Mouse (Mus musculus) intestine, postnatal 0 days (tissue): ENCODE measurements around the gene Ube2r2. TPM values are rescaled to one million over a fixed set of nuclear protein-coding genes. Genes with fewer than 3 reads are reported as not detected.
A peak's percentile ranks its signal among the peaks of the same experiment; 100 is the strongest.

Source experiments
- ATAC-seq: fragments of 200-750 bp; cut with Nextera tagmentation; 2 replicates; pipeline ENCODE4 v1.8.0; 2017; ENCODE audit warnings: mild to moderate bottlenecking, moderate TSS enrichment, moderate library complexity
- H3K27ac ChIP-seq: fragments of 300-500 bp; sonication (generic); 2 replicates; pipeline ENCODE4 v1.5.1; 2014; ENCODE audit warnings: mild to moderate bottlenecking, low read depth, low read length, moderate library complexity
- H3K27me3 ChIP-seq: fragments of 300-500 bp; sonication (generic); replicated peaks from 2 replicates; pipeline ENCODE4 v1.6.1; 2014; ENCODE audit warnings: low read length, mixed read lengths; ENCODE audit not compliant: control insufficient read depth, insufficient read depth
- H3K36me3 ChIP-seq: fragments of 300-500 bp; sonication (generic); 2 replicates; pipeline ENCODE4 v1.6.1; 2014; ENCODE audit warnings: mild to moderate bottlenecking, moderate library complexity; ENCODE audit not compliant: control insufficient read depth, insufficient read depth
- H3K4me1 ChIP-seq: fragments of 300-500 bp; sonication (generic); replicated peaks from 2 replicates; pipeline ENCODE4 v1.6.1; 2014; ENCODE audit warnings: antibody characterized with exemption, low read length, mixed read lengths; ENCODE audit not compliant: control insufficient read depth, insufficient read depth
- H3K4me2 ChIP-seq: fragments of 300-500 bp; sonication (generic); replicated peaks from 2 replicates; pipeline ENCODE4 v1.6.1; 2014; ENCODE audit warnings: low read depth, mild to moderate bottlenecking, moderate library complexity
- H3K4me3 ChIP-seq: fragments of 300-500 bp; sonication (generic); 2 replicates; pipeline ENCODE4 v1.5.1; 2014; ENCODE audit warnings: low read depth, low read length
- H3K9ac ChIP-seq: fragments of 300-500 bp; sonication (generic); 2 replicates; pipeline ENCODE4 v1.6.1; 2014; ENCODE audit warnings: mild to moderate bottlenecking, low read depth, low read length
- H3K9me3 ChIP-seq: fragments of 300-500 bp; sonication (generic); 2 replicates; pipeline ENCODE4 v1.6.1; 2016; ENCODE audit warnings: mixed run types; ENCODE audit not compliant: control insufficient read depth
- CTCF ChIP-seq: sonication (generic); IDR thresholded peaks from 2 replicates; pipeline ENCODE4 v1.5.1; 2016; ENCODE audit warnings: low read depth, mild to moderate bottlenecking, control low read depth, antibody characterized with exemption, moderate library complexity
- WGBS: fragments of 180-500 bp; shearing (Covaris S2); extraction: QIAGEN DNeasy Blood & Tissue Kit; methylation state at CpG from one replicate; pipeline ENCODE4 v1.1.7; 2014; 5-methylcytosine and 5-hydroxymethylcytosine counted together
- polyA plus RNA-seq: library from polyadenylated mRNA; unstranded; fragments of >200 nt; fragmentation: Nextera tagmentation; extraction: Ambion mirVana; gene quantifications from 2 replicates; pipeline ENCODE4 v1.2.1, GENCODE M21; 2015

Gene Ube2r2
- polyA plus RNA-seq, 1 experiment from 2014 or later: 64.5 TPM

GRCm38 (mm10) chr4:41098577-41098951 lies 37.0 kb upstream of the Ube2r2 start:
- peaks cover 12% of the 10 kb centered on the region; the same call in 1 of the 2 replicates for H3K27me3 ChIP-seq
- H3K9me3 ChIP-seq: no peaks in the 10 kb centered on the region
- H3K9ac ChIP-seq: no peak overlapping the region
- H3K4me1 ChIP-seq: peaks cover 19% of the 10 kb centered on the region
- 7% methylated on average over 11 of the region's 11 CpGs for WGBS
- peak overlapping the region; percentile 74 for H3K4me2 ChIP-seq
- no peak for ATAC-seq
- H3K27ac ChIP-seq: no peak overlapping the region
- no peak for TF ChIP-seq CTCF
- H3K36me3 ChIP-seq: no peaks in the 10 kb centered on the region
- peak overlapping the region; percentile 33; the same call in 1 of the 2 replicates for H3K4me3 ChIP-seq

DNA sequence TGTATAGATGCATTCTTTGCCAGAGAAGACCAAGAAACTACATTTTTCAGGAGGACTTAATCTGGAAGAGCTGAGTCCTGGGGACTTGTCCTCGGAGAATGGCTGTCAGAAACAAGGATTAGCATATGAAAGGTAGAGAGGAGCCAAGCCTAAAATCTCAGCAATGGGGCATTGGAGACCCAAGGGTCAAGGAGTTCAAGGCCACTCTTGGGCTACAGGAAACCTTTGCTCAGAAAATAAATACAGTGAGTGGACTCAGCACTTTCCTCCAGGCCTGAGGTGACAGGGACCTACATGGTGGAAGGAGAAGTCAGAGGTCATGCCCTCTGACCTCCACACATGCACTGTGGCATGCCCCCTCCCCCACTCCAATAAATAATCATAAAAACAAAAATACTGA lies 34.6 kb upstream of the Ube2r2 start:
- peaks cover 12% of the 10 kb centered on the region; the same call in 1 of the 2 replicates for H3K27me3 ChIP-seq
- no peak for TF ChIP-seq CTCF
- H3K4me3 ChIP-seq: no peak overlapping the region
- no peaks in the 10 kb centered on the region for H3K36me3 ChIP-seq
- no peak overlapping the region for H3K9ac ChIP-seq
- no peak overlapping the region for H3K27ac ChIP-seq
- no peak for ATAC-seq
- peaks cover 7% of the 10 kb centered on the region for H3K4me1 ChIP-seq
- no peaks in the 10 kb centered on the region for H3K9me3 ChIP-seq
- no peak overlapping the region for H3K4me2 ChIP-seq
- WGBS: 72% methylated on average over 1 of the region's 1 CpGs

- TF ChIP-seq CTCF: no peak
- no peak overlapping the region for H3K9ac ChIP-seq
- no peak for ATAC-seq
These were observed 32.6 kb upstream of the Ube2r2 start for GRCm38 (mm10) chr4:41102901-41103300.

GRCm38 (mm10) chr4:41107440-41107839 lies 28.1 kb upstream of the Ube2r2 start:
- no peak overlapping the region for H3K27ac ChIP-seq
- no peak overlapping the region for H3K4me3 ChIP-seq
- no peak for ATAC-seq
- H3K9me3 ChIP-seq: no peaks in the 10 kb centered on the region
- no peaks in the 10 kb centered on the region for H3K36me3 ChIP-seq
- H3K4me2 ChIP-seq: no peak overlapping the region
- H3K4me1 ChIP-seq: no peaks in the 10 kb centered on the region
- H3K27me3 ChIP-seq: no peaks in the 10 kb centered on the region
- no peak for TF ChIP-seq CTCF
- H3K9ac ChIP-seq: no peak overlapping the region
- WGBS: 62% methylated on average over 4 of the region's 4 CpGs

More at GRCm38 (mm10) chr4:41102901-41103300, 32.6 kb upstream of the Ube2r2 start:
- no peaks in the 10 kb centered on the region for H3K4me1 ChIP-seq
- H3K27me3 ChIP-seq: peaks cover 4% of the 10 kb centered on the region; the same call in 1 of the 2 replicates
- no peaks in the 10 kb centered on the region for H3K9me3 ChIP-seq
- H3K36me3 ChIP-seq: no peaks in the 10 kb centered on the region
- no peak overlapping the region for H3K4me3 ChIP-seq
- no peak overlapping the region for H3K4me2 ChIP-seq
- H3K27ac ChIP-seq: no peak overlapping the region

DNA sequence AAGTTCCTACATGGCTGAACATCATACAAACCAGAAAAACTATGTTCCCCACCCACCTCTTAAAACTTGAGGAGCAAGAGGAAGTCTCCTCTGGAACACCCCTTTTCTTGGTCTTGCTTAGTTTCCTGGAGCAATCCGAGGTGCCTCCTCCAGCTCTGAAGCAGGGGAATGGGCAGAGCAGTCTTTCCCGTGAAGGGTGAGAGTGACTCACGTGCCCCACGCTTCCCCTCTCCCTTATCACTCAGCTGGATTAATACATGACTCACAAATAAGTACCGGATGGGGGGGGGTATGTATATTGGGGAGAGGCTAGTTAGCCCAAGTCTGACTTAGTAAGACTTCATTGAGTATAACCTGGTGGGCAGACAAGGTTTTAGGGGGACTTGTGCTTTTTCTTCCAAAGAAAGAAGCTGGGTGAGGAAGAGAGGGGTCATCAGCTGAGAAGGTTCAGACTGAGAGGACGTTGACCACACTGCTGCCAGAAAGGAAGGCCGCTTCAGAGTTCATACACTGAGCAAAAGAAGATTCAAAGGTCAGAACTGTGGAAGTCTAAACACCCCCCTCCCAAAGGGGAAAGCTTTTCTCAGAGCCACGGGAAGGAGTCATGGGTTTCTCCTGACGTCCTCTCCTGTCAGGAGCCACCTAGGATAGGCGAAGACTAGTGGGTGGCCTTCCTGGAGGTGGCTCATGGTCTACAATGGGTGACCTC lies 26.7 kb upstream of the Ube2r2 start:
- Histone ChIP-seq H3K4me3 (no peak overlapping the region), H3K9me3 (no peaks in the 10 kb centered on the region), H3K4me2 (no peak overlapping the region), H3K27me3 (no peaks in the 10 kb centered on the region), H3K9ac (no peak overlapping the region), H3K4me1 (no peaks in the 10 kb centered on the region), H3K27ac (no peak overlapping the region), H3K36me3 (peaks cover 2% of the 10 kb centered on the region; the same call in 1 of the 2 replicates)
- ATAC-seq: no peak
- TF ChIP-seq CTCF: no peak
- 49% methylated on average over 10 of the region's 10 CpGs for WGBS

GRCm38 (mm10) chr4:41114358-41115070 lies 21.0 kb upstream of the Ube2r2 start:
- Histone ChIP-seq H3K36me3 (peaks cover 57% of the 10 kb centered on the region), H3K27me3 (no peaks in the 10 kb centered on the region), H3K9me3 (no peaks in the 10 kb centered on the region), H3K27ac (no peak overlapping the region), H3K4me3 (no peak overlapping the region), H3K9ac (no peak overlapping the region), H3K4me1 (no peaks in the 10 kb centered on the region), H3K4me2 (no peak overlapping the region)
- no peak for TF ChIP-seq CTCF
- WGBS: 89% methylated on average over 9 of the region's 9 CpGs
- ATAC-seq: no peak
